Mouse (Mus musculus): Measurements from ENCODE around the gene Rhag. TPM values are rescaled to one million over a fixed set of nuclear protein-coding genes. Genes with fewer than 3 reads are reported as not detected.

Gene Rhag
- total RNA-seq, 2 experiments from 2014 or later, result 3.7 to 11.7 TPM

GRCm38 (mm10) chr17:40873582-40874011 is 62.7 kb downstream of the Rhag start:
- no peak for DNase-seq (ENCODE audit: low spot score in 2 of 2)

- no peak for DNase-seq (ENCODE audit: low spot score in 2 of 2)
These were observed 63.8 kb downstream of the Rhag start for GRCm38 (mm10) chr17:40874701-40875100.

- DNase-seq (ENCODE audit: low spot score in 2 of 2), result no peak
These were observed 64.6 kb downstream of the Rhag start for GRCm38 (mm10) chr17:40875568-40875967.

GRCm38 (mm10) chr17:40877741-40878140 is 66.8 kb downstream of the Rhag start:
- DNase-seq (ENCODE audit: low spot score in 2 of 2), result no peak

GRCm38 (mm10) chr17:40879528-40879923 is 68.6 kb downstream of the Rhag start:
- no peak for DNase-seq (ENCODE audit: low spot score in 2 of 2)

- DNase-seq (ENCODE audit: low spot score in 2 of 2), result peak in 1 of 2 experiments; percentile 4
These were observed 69.2 kb downstream of the Rhag start, which contains the start of gene 9130008F23Rik for GRCm38 (mm10) chr17:40879924-40880691. TSS of gene 9130008F23Rik (minus strand) at chr17:40880559.

GRCm38 (mm10) chr17:40882172-40882571 is 71.2 kb downstream of the Rhag start:
- no peak for DNase-seq (ENCODE audit: low spot score in 2 of 2)

- no peak for DNase-seq (ENCODE audit: low spot score in 2 of 2)
These were observed 74.2 kb downstream of the Rhag start for GRCm38 (mm10) chr17:40885155-40885554.

GRCm38 (mm10) chr17:40887849-40888536 is 77.1 kb downstream of the Rhag start:
- DNase-seq (ENCODE audit: low spot score in 2 of 2), result no peak

Other genes with a start within 250 kb of the Rhag start
- not detected for gene Esp6, start 249.6 kb upstream of the Rhag start, total RNA-seq (2021)
- gene Esp4, start 212.5 kb upstream of the Rhag start, total RNA-seq (2021), result not detected
- gene Esp3, start 179.1 kb upstream of the Rhag start, total RNA-seq (2021), result not detected
- not detected for gene Esp1, start 84.0 kb upstream of the Rhag start, total RNA-seq (2021)
- gene Crisp2, start 4.1 kb upstream of the Rhag start, total RNA-seq (2021), result not detected
- 1 to 10 TPM in 1 of 2 experiments, under 1 TPM in 1; 0.90 to 1.0 TPM for gene 9130008F23Rik, start 69.4 kb downstream of the Rhag start, total RNA-seq (2021)
- gene Glyatl3, start 103.2 kb downstream of the Rhag start, total RNA-seq (2021), result not detected
- 10 to 100 TPM; 87.0 to 91.3 TPM for gene Mut, start 123.6 kb downstream of the Rhag start, total RNA-seq (2021)
- gene Cenpq, start 123.9 kb downstream of the Rhag start, total RNA-seq (2021), result 10 to 100 TPM; 12.4 to 12.5 TPM

Measured in adrenal gland, postnatal 4 days (tissue).